Mouse (Mus musculus) thymus, adult 18-20 months (tissue): ENCODE data around the gene Gm44511.
A peak's percentile ranks its signal among the peaks of the same experiment; 100 is the strongest.
"Not testable (repeated sequence)": the region's sequence is repeated elsewhere in the genome, so short reads cannot be mapped to it uniquely, and the experiment has no call there.

Experiments used
- DNase-seq, 2 experiments: peaks; one replicate each; pipeline ENCODE4 v3.0.0; 2022; ENCODE audit warnings: mixed read lengths in 2 of 2

The Gm44511 gene

DNA sequence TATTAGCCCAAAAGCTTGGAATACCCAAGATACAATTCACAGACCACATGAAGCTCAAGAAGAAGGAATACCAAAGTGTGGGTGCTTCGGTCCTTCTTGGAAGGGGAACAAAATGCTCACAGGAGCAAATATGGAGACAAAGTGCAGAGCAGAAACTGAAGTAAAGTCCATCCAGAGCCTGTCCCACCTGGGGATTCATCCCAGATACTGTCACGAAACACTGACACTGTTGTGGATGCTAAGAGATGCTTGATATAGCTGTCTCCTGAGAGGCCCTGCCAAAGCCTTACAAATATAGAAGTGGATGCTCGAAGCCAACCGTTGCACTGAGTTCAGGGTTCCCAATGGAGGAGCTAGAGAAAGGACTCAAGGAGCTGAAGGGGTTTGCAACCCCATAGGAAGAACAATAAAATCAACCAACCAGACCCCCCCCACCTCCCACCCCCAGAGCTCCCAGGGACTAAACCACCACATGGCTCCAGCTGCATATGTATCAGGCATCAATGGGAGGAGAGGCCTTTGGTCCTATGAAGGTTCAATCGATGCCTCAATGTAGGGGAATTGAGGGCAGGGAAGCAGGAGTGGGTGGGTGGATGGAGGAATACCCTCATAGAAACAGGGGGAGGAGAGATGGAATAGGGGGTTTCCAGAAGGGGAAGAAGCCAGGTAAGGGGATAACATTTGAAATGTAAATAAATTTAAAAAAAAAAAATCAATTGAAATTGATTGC is 66.7 kb downstream of the Gm44511 start:
- no peak for DNase-seq

DNA sequence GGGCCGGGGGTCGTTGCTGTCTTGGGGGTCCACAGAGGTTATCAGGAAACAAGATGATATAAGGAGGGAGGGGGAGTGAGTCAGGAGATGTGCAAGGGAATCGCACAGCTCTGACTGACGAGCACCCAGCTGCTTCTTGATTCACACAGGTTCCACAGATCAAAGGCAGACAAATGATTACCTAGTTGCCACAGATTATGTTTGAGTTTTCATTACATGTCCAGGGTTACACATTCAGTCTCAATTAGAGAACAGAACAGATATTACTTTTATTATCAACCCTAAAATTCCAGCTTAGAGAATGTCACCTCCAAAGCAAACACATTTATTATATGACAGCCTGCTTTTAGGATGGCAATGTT is 70.7 kb downstream of the Gm44511 start:
- not testable (repeated sequence) for DNase-seq

DNA sequence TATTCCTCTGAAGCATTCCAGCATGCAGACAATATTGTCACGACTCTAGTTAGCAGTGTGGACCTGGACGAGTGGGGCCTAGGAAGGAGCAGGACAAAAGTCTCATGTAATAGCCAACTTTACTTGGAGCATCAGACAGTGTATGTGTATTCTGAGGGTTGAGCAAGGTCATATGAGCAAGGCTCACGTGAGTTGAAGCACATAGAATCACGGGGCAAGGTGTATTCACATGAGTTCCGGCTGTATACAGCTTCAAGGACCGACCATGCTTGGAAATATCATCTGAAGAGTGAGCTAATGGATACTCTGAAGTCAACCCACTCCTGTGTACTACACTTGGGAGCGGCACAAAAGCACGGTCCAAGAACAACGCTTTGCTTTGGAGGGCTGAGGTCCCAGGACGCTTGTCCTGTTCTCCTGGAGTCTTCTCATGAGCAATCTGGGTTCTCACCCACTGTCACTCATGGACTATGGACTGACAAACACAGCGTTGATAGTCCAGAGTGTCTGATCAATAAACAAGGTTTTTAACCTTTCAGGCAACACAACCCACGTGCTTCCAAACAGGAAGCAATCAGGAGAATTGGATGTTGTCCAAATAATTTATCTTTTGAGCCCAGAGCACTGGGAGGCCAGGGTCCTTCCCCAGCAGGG is 71.2 kb downstream of the Gm44511 start:
- DNase-seq, result not testable (repeated sequence)

DNA sequence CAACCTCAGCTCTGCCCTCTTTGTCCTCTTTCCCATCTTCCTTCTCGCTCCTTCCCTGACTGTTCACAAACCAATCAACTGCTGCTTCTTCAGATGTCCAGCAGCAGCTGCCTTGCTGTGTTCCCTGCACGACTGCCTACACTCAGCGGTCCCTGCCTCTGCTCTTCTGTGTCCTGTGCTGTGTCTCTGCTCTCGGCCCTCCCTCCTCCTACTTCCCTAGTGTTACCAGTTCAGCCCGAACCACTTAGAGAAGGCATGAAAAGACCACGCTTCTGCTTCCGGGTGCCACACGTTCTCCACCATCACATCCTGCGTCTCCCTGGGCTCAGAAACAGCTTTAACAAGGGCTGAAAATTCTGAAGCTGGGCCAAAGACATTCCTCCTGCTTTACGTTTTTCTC is 71.8 kb downstream of the Gm44511 start:
- DNase-seq, result not testable (repeated sequence)

DNA sequence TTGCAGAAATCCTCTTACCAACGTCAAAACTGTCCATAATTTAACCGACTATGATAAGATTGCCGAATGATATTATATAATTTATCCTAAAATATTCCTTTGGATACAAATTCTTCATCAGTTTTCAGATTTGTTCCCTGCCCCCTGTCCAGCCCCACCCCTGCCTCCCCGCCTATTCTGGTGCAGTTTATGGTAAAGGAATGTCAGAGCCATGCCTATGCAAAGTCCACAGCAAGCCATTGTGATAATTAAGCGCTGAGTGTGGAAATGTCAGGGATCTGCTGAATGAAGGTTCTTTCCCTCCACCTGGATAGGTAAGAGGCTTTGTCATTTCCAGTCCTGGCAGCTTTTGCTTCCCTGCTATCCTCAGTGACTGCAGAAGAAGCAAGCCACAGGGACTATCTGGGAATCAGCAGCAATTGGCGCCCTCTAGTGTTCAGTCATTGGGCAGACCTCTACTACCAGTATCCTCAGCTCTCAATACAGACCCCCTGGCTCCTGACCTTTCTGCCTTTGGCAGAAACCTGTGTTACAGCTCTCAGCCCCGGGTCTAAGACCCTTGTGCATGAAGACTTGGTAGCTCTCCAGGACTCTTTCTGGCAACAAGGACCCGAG is 72.4 kb downstream of the Gm44511 start:
- DNase-seq, result peak; percentile 34 to 59

DNA sequence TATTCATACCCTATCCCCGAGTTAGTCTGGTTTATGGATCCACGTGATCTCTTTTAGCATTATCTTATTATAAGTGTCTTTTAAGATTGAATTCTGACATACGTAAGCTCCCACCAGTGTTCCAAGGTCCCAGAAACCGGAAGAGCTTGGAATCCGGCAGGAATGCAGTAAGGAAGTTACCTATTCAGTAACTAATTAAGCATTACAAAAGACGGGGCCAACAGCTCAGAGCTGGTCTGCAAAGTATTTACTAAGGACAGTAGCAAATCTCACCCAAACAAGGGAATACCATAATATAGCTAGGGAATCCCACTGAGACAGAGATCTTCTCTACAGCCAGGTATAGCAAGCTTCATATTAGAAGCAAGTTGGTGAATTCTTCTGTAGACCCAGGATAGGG is 79.1 kb downstream of the Gm44511 start:
- DNase-seq, result not testable (repeated sequence)

DNA sequence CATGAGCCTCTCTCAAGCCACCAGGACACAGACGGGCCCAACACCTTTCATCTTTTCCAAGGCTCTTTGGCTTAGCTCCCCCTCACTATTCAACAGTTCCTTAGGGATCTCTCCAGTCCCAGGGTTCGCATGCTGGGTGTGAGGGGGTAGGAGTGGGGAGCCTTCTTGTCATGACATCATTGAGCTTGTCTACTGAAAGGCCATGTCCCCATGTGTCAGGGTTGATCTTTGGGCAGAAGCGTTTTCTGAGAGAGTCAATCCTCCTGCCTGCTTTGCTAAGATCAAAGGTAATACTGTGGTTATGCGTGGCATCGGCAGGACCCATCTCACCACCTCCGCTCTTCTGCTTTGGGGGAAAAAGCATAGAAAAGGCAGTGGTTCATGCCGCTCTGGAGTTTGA is 88.7 kb downstream of the Gm44511 start:
- DNase-seq, result no peak

DNA sequence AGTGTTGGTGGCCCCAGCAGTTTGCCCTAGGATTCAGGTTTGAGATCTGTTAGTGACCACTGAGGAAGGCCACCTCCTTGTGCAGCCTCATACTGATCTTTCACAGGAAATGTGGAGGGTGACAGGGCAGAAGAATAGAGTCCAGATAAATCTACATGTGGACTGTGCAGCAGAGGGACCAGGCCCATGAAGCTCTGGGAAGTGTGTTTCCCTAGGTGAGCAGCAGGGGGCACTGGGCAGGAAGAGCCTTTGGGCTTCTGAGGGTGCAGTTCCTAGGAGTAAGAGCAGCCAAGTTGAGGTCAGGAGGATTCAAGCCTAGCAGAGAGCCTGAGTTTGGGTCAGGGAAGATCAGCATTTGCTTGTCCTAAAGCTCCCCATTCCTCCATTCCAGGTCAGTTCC is 90.0 kb downstream of the Gm44511 start:
- peak in 1 of 2 experiments; percentile 16 for DNase-seq

DNA sequence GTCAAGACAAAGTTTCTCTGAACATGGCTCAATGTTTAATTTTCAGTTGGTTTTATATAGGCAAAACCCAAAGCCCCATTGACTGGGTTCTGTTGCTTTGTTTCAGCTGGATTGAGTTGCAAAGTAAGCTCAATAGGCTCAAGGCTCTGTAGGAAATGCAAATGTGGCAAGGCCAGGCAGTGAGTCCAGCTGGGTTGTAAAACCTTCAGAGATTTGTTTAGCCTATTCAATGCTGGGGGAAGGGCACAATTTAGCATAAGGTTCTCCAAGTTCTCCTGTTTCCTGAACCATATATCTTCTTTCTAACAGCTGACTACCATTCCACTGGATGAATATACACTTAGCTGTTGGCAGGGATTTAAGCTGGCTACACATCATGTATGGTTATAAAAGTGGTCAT is 91.2 kb downstream of the Gm44511 start:
- no peak for DNase-seq

DNA sequence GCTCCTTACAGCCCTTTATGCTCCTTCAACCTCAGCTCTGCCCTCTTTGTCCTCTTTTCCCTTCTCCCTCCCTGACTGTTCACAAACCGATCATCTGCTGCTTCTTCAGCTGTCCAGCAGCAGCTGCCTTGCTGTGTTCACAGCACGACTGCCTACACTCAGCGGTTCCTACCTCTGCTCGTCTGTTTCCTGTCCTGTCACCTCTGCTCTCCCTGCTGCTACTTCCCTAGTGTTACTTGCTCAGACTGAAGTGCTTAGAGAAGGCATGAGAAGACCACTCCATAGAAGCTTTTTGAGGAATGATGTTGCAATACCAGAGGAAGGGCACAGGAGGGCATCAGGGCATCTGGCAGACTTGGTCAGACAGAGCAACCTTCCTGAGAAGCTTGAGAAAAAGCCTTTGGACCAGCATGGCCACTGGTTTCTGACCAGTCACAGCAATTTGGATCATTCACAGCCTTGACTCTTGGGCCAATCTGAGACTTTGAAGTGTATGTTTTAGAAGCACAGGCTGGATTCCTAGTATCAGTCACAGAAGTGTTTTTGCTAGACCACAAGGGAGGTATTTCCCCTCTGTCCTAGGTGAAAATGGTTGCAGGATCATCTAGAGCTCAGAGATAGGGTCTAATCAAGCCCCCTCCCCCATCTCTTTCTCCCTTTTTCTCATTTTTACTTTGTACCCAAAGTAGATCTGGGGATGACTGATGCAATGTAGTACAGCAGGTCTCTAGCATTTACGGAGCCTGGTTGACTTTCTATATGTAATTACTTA is 92.0 kb downstream of the Gm44511 start:
- DNase-seq, result no peak

DNA sequence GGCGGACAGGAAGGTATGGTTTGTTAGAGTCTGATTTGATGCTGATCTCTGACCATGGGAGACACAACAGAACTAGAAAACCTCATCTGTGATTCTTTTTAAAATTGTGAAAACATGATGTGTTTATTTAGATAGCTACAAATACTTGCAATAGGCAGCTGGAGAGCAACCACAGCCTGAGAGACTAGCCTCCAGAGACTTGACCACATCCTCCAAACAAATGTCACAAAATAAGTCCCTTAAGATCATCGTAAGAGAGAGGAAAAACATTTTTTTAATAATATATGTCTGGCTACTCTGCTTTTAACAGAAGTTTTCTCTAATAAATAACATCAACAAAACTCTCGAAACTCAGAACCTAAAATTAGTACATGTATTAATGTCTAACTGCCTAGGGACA is 94.1 kb downstream of the Gm44511 start:
- no peak for DNase-seq
